Mouse (Mus musculus) heart, postnatal 25 days (tissue): Measurements from ENCODE around the gene Gcnt2. TPM values are rescaled to one million over a fixed set of nuclear protein-coding genes. Genes with fewer than 3 reads are reported as not detected.
"Not testable (repeated sequence)": the region's sequence is repeated elsewhere in the genome, so short reads cannot be mapped to it uniquely, and the experiment has no call there.

Experiments used
- DNase-seq: peaks from one replicate; pipeline ENCODE4 v3.0.0; 2022; ENCODE audit warnings: low spot score
- intact Hi-C: fragments of 180-260 bp; cut with DNase I; formaldehyde crosslinking; loops from one replicate; pipeline ENCODE4 v1.15.1; 2025
- total RNA-seq, 2 experiments: library from RNA; stranded (reverse); gene quantifications; 2 replicates each; pipeline ENCODE4 v1.2.3; 2021

Gcnt2 gene
- total RNA-seq, 2 experiments from 2014 or later: 8.3 to 11.2 TPM

DNA sequence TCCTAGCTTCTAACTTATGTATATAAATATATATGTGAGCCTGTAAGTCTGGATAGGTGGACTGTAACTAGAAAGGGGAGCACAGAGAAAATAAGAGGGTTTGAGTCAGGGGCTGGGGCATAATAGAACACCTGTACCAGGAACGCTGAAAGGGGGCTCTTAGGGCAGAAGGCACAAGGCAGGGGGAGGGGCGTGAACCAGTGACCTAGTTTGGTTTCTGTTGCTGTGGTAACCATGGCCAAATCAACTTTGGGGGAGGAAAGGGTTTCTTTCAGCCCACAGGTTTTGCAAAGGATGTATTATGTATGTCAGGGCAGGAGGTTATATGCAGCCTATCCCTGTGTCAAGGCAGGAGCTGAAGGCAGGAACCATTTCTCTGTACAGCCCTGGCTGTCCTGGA lies 112.3 kb downstream of the Gcnt2 start:
- intact Hi-C loops: no loop called here
- DNase-seq: no peak

GRCm38 (mm10) chr13:40972976-40973375 lies 113.4 kb downstream of the Gcnt2 start:
- DNase-seq: no peak
- intact Hi-C loops: no loop called here

DNA sequence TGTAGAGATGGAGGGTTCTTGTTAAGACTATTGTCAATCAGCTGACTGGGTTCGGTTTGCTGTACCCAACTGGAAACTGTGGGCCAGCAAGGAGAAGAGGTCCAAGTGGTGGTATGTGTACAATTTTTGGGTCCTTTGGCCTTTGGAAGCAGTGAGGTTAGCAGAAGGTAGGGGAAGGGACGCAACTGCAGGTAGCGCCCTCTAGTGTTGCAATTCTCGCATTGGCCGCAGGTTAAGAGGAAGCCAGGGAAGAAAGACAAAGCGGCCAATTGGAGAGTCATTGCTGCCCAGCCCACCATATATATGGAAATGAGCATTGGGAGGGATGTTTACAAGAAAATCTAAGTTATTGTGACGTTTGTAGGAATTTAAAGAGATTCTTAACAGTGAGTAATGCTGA lies 118.1 kb downstream of the Gcnt2 start:
- intact Hi-C loops: loop anchor here (2.0 to 5.0 kb wide), 4 partner anchors 61 to 185 kb away; no protein-coding TSS in a partner anchor
- DNase-seq: no peak

DNA sequence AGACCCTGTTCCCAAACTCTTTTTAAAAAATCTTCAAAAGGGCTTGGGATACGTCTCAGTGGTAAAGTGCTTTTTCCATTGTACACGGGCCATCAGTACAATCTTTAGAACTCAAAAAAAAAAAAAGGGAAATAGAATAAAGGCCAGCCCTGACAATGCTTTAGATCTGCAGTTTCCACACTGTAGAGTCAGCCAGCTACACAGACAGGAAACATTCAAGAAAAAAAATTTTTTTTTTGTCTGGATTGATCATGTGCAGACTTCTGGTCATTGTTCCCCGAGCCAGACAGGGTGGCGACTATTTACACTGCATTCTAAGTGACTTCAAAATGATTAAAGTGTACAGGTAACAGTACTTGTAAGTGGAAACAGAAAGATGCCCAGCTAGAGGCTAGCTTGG lies 119.1 kb downstream of the Gcnt2 start:
- no peak for DNase-seq
- intact Hi-C loops: loop anchor here (2.0 to 5.0 kb wide), 2 partner anchors 92 to 186 kb away; no protein-coding TSS in a partner anchor

DNA sequence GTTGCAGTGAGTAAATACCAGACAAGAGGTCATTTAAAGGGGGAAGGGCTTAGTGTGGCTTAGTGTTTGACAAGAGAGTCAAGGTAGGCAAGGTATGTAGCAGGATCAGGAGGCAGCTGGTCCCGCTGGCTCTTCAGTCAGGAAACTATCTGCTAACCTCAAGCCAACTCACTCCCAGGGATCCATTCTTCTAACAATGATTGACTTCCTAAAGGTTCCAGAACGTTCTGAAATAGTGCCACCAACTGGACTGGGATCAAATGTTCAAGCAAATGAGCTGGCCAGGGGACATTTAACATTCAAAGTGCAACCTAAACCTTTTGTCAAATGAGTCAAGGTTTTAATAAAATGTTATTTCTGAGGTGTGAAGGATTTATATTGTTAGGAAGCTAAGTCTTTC lies 119.8 kb downstream of the Gcnt2 start:
- no peak for DNase-seq
- intact Hi-C loops: loop anchor here (2.0 to 5.0 kb wide), 2 partner anchors 93 to 187 kb away; no protein-coding TSS in a partner anchor

DNA sequence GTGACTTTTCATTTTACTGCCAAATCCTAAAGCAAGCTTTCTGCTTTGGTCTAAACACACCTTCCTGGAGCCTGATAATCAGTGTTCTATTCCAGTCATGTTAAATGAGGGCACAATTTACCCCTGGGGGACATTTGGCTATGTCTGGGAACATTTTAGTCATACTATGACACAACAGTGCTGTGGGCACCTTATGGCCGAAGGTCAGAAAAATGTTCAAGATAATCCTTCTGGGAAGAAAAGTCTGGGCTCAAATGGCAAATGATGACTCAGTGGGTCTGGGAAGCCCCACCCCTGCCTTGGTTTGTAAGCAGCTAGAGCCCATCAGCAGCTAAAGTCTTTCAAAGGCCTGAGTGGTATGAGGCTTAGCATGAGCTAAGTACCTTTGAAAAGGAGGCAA lies 123.2 kb downstream of the Gcnt2 start:
- intact Hi-C loops: no loop called here
- no peak for DNase-seq

GRCm38 (mm10) chr13:40986081-40986480 lies 126.5 kb downstream of the Gcnt2 start:
- DNase-seq: no peak
- intact Hi-C loops: no loop called here

- DNase-seq, intact Hi-C loops: not testable (repeated sequence)
These were observed 128.2 kb downstream of the Gcnt2 start for GRCm38 (mm10) chr13:40987608-40988303.

DNA sequence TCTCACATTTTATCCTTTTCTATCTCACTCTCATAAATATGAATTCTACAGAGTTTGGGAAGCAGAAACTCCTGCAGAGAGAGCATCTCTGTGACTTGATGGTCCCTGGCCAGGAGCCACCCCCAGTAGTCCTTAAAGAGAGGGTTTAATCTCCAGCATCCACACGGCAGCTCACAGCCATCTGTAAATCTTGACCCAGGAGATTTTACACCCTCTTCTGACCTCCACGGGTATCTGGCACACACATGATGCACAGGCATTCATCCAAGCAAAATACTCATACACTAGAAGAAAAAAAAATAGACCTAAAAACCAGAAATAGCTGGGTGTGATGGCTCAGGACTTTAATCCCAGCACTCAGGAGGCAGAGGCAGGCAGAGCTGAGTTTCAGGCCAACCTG lies 128.9 kb downstream of the Gcnt2 start:
- no peak for DNase-seq
- intact Hi-C loops: no loop called here

GRCm38 (mm10) chr13:40994487-40995263 lies 135.1 kb downstream of the Gcnt2 start:
- DNase-seq: no peak
- intact Hi-C loops: no loop called here

- not testable (repeated sequence) for DNase-seq
These were observed 139.0 kb downstream of the Gcnt2 start for GRCm38 (mm10) chr13:40998537-40998936.

GRCm38 (mm10) chr13:41000140-41000925 lies 140.8 kb downstream of the Gcnt2 start:
- DNase-seq: no peak
- intact Hi-C loops: loop anchor here (2.0 kb wide), 1 partner anchor 16 kb away; the partner anchor contains the start of gene Tmem14c

More at GRCm38 (mm10) chr13:40998537-40998936, 139.0 kb downstream of the Gcnt2 start:
- intact Hi-C loops: not testable (repeated sequence)

DNA sequence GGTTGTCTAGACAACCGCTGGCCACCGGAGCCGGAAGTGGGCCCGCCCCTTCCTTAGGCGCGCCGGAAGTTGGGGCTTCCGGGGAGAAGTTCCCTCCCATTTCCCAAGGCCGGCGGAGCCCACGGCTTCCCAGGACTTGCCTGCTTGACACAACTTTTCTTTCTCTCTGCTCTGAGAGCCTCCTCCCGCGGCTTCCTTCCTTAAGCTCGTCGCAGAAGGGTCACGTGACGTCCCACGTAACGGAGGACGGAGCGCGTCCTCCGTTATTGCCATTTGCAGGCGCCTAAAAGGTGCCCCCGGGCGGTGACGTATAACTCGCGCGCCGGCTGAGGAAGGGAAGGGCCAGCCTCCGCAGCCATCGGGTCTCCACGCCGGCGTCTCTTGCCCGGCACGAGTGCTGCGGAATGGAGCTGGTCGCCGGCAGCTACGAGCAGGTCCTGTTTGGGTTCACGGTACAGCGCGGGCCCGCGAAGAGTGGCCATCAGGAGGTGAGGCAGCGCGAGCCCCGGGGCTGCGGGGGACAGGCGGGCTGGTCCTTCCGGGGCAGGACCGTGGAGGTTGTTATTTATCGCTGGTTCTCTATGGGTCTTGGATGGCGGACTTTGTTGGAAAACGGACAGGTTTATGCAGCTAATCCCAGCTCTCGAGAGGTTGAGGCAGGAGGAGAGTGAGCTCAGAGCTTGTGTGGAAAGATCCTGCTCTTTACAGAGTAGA lies 141.5 kb downstream of the Gcnt2 start, which contains the start of gene Pak1ip1:
Pak1ip1 (plus strand) TSS at position 98 of the 714 bp plus-strand sequence.
- DNase-seq: peak; percentile 86
- intact Hi-C loops: loop anchor here (2.0 kb wide), 1 partner anchor 16 kb away; the partner anchor contains the start of gene Tmem14c

DNA sequence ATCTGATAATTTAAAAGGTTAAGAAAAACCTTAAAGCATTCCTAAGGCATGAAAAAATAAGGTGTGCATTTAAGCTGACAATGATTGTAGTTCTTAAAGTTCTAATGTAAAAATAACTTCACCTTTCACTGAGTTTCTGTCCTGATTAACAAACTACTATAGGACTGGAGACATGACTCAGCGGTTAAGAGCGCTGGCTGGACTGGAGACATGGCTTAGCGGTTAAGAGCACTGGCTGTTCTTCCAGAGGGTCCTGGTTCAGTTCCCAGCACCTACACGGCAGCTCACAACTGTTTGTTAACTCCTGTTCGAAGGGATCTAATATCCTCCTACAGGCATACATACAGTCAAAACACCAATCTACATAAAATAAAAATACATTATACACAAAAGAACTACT lies 142.4 kb downstream of the Gcnt2 start:
- intact Hi-C loops: no loop called here
- no peak for DNase-seq

DNA sequence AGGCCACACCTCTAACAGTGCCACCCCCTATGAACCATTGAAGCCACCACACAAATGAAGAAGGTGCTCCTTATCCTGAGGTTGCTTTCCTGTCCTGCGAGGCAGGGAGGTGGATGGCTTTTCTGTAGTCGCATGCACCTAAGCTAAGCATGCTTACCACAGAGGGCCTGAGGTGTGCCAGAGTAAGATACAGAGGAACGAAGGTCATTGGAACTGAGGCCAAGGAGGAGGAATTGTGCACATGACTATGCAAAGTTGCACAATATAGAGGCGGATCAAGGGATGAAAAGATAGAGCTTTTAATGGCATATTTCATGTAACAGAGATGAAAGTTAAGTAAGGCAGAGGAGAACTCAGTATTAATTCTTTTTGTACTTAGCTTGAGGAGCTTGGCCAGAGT lies 146.7 kb downstream of the Gcnt2 start:
- DNase-seq: no peak
- intact Hi-C loops: no loop called here

DNA sequence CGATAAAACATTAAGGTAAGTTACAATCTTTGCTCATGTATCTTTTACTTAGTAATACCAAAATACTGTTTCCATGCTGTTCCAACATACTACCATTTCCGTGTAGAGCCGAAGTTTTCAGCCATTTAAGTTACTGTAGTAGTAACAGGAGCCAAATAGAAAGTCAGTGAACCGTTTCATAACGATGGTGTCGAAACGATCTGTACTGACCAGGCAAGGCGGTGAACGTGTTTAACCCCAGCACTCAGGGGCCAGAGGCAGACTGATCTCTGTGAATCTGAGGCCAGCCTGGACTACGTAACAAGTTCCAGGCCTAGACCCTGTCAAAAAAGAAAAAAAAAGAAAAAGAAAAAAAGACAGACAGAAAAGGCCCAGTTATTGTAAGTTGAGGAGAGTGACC lies 148.7 kb downstream of the Gcnt2 start:
- no peak for DNase-seq
- intact Hi-C loops: no loop called here

- no peak for DNase-seq
- intact Hi-C loops: no loop called here
These were observed 149.4 kb downstream of the Gcnt2 start for GRCm38 (mm10) chr13:41008946-41009345.
